In genomic region chr17:34629796-34630603, GRCm38 (mm10) we compare ENCODE assay signal across 7 mouse cellular contexts. TPM values are rescaled to one million over a fixed set of nuclear protein-coding genes. Genes with fewer than 3 reads are reported as not detected.
A peak's percentile ranks its signal among the peaks of the same experiment; 100 is the strongest.
DNase-seq lines count a peak whose midpoint lies in the region; ATAC-seq and TF ChIP-seq lines count a peak whose summit lies in the region.

No protein-coding gene starts in this region.

- H3K36me3 ChIP-seq in neural tube, embryonic 11.5 days (ENCODE audit: control insufficient read depth, insufficient read depth, low read length), result no peaks in the 10 kb centered on the region
- peaks cover 6% of the 10 kb centered on the region; the same call in 1 of the 2 replicates for H3K36me3 ChIP-seq in embryonic facial prominence, embryonic 15.5 days
- H3K36me3 ChIP-seq in limb, embryonic 14.5 days (ENCODE audit: control insufficient read depth, insufficient read depth, low read length), result peaks cover 8% of the 10 kb centered on the region

- peaks cover 38% of the 10 kb centered on the region for H3K27me3 ChIP-seq in neural tube, embryonic 11.5 days (ENCODE audit: control insufficient read depth, insufficient read depth, low read length)
- peaks cover 22% of the 10 kb centered on the region for H3K27me3 ChIP-seq in embryonic facial prominence, embryonic 15.5 days
- H3K27me3 ChIP-seq in limb, embryonic 14.5 days (ENCODE audit: control insufficient read depth, insufficient read depth, low read length), result peaks cover 36% of the 10 kb centered on the region

- DNase-seq in neural tube, embryonic 11.5 days (ENCODE audit: low spot score), result no peak
- no peak for DNase-seq in neural tube, embryonic 10.5 days (ENCODE audit: extremely low spot score, low spot score)
- no peak for DNase-seq in limb, embryonic 14.5 days (ENCODE audit: low spot score)
- peak; percentile 87 for DNase-seq in thymus, postnatal 14 days
- DNase-seq in adrenal gland, postnatal 36 days, result no peak
- no peak for DNase-seq in gastrocnemius, adult 18-20 months (ENCODE audit: low spot score)

- no peak overlapping the region for H3K9ac ChIP-seq in neural tube, embryonic 11.5 days (ENCODE audit: low read length)
- H3K9ac ChIP-seq in embryonic facial prominence, embryonic 15.5 days, result no peak overlapping the region
- no peak overlapping the region for H3K9ac ChIP-seq in limb, embryonic 14.5 days (ENCODE audit: low read depth, low read length, severe bottlenecking)

- ATAC-seq in neural tube, embryonic 11.5 days (ENCODE audit: insufficient read depth, low FRiP score, low TSS enrichment), result no peak
- ATAC-seq in embryonic facial prominence, embryonic 15.5 days (ENCODE audit: insufficient number of reproducible peaks, low FRiP score, low TSS enrichment, low read depth), result no peak
- ATAC-seq in limb, embryonic 14.5 days (ENCODE audit: low FRiP score, low read depth), result no peak

- H3K27ac ChIP-seq in neural tube, embryonic 11.5 days (ENCODE audit: low read depth, low read length), result no peak overlapping the region
- H3K27ac ChIP-seq in embryonic facial prominence, embryonic 15.5 days (replicated peaks), result no peak overlapping the region
- no peak overlapping the region for H3K27ac ChIP-seq in limb, embryonic 14.5 days (replicated peaks; ENCODE audit: low read depth, low read length)

- no peaks in the 10 kb centered on the region for H3K9me3 ChIP-seq in neural tube, embryonic 11.5 days (ENCODE audit: control insufficient read depth, low read length)
- H3K9me3 ChIP-seq in embryonic facial prominence, embryonic 15.5 days (replicated peaks), result no peaks in the 10 kb centered on the region
- no peaks in the 10 kb centered on the region for H3K9me3 ChIP-seq in limb, embryonic 14.5 days (ENCODE audit: control insufficient read depth, low read length)

- H3K4me3 ChIP-seq in neural tube, embryonic 11.5 days (ENCODE audit: low read depth, low read length), result peak overlapping the region; percentile 21; the same call in 1 of the 2 replicates
- peak overlapping the region; percentile 78 for H3K4me3 ChIP-seq in embryonic facial prominence, embryonic 15.5 days (replicated peaks)
- peak overlapping the region; percentile 81; the same call in 1 of the 2 replicates for H3K4me3 ChIP-seq in limb, embryonic 14.5 days (replicated peaks; ENCODE audit: low read length)

- TF ChIP-seq POLR2A in limb, embryonic 14.5 days (IDR thresholded peaks at IDR 0.05; ENCODE audit: borderline replicate concordance, extremely low read depth, insufficient read depth, insufficient read length), result no peak

- peaks cover 19% of the 10 kb centered on the region for H3K4me1 ChIP-seq in neural tube, embryonic 11.5 days (ENCODE audit: control insufficient read depth, insufficient read depth, low read length)
- peaks cover 63% of the 10 kb centered on the region for H3K4me1 ChIP-seq in embryonic facial prominence, embryonic 15.5 days
- peaks cover 30% of the 10 kb centered on the region for H3K4me1 ChIP-seq in limb, embryonic 14.5 days (ENCODE audit: control insufficient read depth, insufficient read depth, low read length)

- 12% methylated on average over 12 of the region's 12 CpGs for WGBS in neural tube, embryonic 11.5 days
- WGBS in embryonic facial prominence, embryonic 15.5 days, result 18% methylated on average over 12 of the region's 12 CpGs
- 17% methylated on average over 12 of the region's 12 CpGs for WGBS in limb, embryonic 14.5 days

- H3K4me2 ChIP-seq in neural tube, embryonic 11.5 days (ENCODE audit: low read depth), result peak overlapping the region; percentile 38
- H3K4me2 ChIP-seq in embryonic facial prominence, embryonic 15.5 days (replicated peaks), result peak overlapping the region; percentile 86
- H3K4me2 ChIP-seq in limb, embryonic 14.5 days (replicated peaks; ENCODE audit: low read depth, low read length, severe bottlenecking), result peak overlapping the region; percentile 78; the same call in 1 of the 2 replicates

RNA-seq across cellular contexts. Expression of gene Prrt1, which starts 0.7 kb away (rescaled TPM):
- polyA plus RNA-seq in neural tube, embryonic 11.5 days (2014; fragmentation: Nextera tagmentation; extraction: Ambion mirVana), result 0.57 and 0.87 TPM in 2 replicates
- 1.3 and 1.5 TPM in 2 replicates for polyA plus RNA-seq in embryonic facial prominence, embryonic 15.5 days (2015; fragmentation: Nextera tagmentation; extraction: Ambion mirVana)
- polyA plus RNA-seq in limb, embryonic 14.5 days (2012; rRNA removed), result 5.5 and 5.7 TPM in 2 replicates
- 0.40 and 0.94 TPM in 2 replicates for polyA plus RNA-seq in limb, embryonic 14.5 days (2014; fragmentation: Nextera tagmentation; extraction: Ambion mirVana)
- total RNA-seq in adrenal gland, postnatal 36 days (2021), result 10 to 100 TPM in 1 of 2 experiments, 1 to 10 TPM in 1; 5.0 to 14.3 TPM
- total RNA-seq in gastrocnemius, adult 18-20 months (2021), result under 1 TPM; 0.30 to 0.38 TPM

RNA-seq across cellular contexts. Expression of gene Ppt2, which starts 1.7 kb away (rescaled TPM):
- 27.6 and 30.3 TPM in 2 replicates for polyA plus RNA-seq in neural tube, embryonic 11.5 days (2014; fragmentation: Nextera tagmentation; extraction: Ambion mirVana)
- 27.5 and 28.3 TPM in 2 replicates for polyA plus RNA-seq in embryonic facial prominence, embryonic 15.5 days (2015; fragmentation: Nextera tagmentation; extraction: Ambion mirVana)
- 39.6 and 52.4 TPM in 2 replicates for polyA plus RNA-seq in limb, embryonic 14.5 days (2012; rRNA removed)
- polyA plus RNA-seq in limb, embryonic 14.5 days (2014; fragmentation: Nextera tagmentation; extraction: Ambion mirVana), result 27.0 and 29.9 TPM in 2 replicates
- 10 to 100 TPM; 57.8 to 70.0 TPM for total RNA-seq in adrenal gland, postnatal 36 days (2021)
- total RNA-seq in gastrocnemius, adult 18-20 months (2021), result 10 to 100 TPM; 36.0 to 38.3 TPM

RNA-seq across cellular contexts. Expression of gene Egfl8, which starts 14.2 kb away (rescaled TPM):
- 10.2 and 12.1 TPM in 2 replicates for polyA plus RNA-seq in neural tube, embryonic 11.5 days (2014; fragmentation: Nextera tagmentation; extraction: Ambion mirVana)
- polyA plus RNA-seq in embryonic facial prominence, embryonic 15.5 days (2015; fragmentation: Nextera tagmentation; extraction: Ambion mirVana), result 11.2 and 13.2 TPM in 2 replicates
- polyA plus RNA-seq in limb, embryonic 14.5 days (2012; rRNA removed), result 11.3 and 12.8 TPM in 2 replicates
- 8.1 and 8.7 TPM in 2 replicates for polyA plus RNA-seq in limb, embryonic 14.5 days (2014; fragmentation: Nextera tagmentation; extraction: Ambion mirVana)
- total RNA-seq in adrenal gland, postnatal 36 days (2021), result 1 to 10 TPM; 2.9 to 4.6 TPM
- 1 to 10 TPM; 1.6 to 3.3 TPM for total RNA-seq in gastrocnemius, adult 18-20 months (2021)

RNA-seq across cellular contexts. Expression of gene Fkbpl, which starts 14.6 kb away (rescaled TPM):
- 15.5 and 17.6 TPM in 2 replicates for polyA plus RNA-seq in neural tube, embryonic 11.5 days (2014; fragmentation: Nextera tagmentation; extraction: Ambion mirVana)
- polyA plus RNA-seq in embryonic facial prominence, embryonic 15.5 days (2015; fragmentation: Nextera tagmentation; extraction: Ambion mirVana), result 16.2 and 16.8 TPM in 2 replicates
- polyA plus RNA-seq in limb, embryonic 14.5 days (2012; rRNA removed), result 5.1 TPM in 2 replicates
- polyA plus RNA-seq in limb, embryonic 14.5 days (2014; fragmentation: Nextera tagmentation; extraction: Ambion mirVana), result 11.9 and 12.5 TPM in 2 replicates
- 10 to 100 TPM; 12.7 to 15.8 TPM for total RNA-seq in adrenal gland, postnatal 36 days (2021)
- 1 to 10 TPM; 5.7 to 6.0 TPM for total RNA-seq in gastrocnemius, adult 18-20 months (2021)

RNA-seq across cellular contexts. Expression of gene Atf6b, which starts 16.9 kb away (rescaled TPM):
- polyA plus RNA-seq in neural tube, embryonic 11.5 days (2014; fragmentation: Nextera tagmentation; extraction: Ambion mirVana), result 78.3 and 88.4 TPM in 2 replicates
- 88.8 and 94.7 TPM in 2 replicates for polyA plus RNA-seq in embryonic facial prominence, embryonic 15.5 days (2015; fragmentation: Nextera tagmentation; extraction: Ambion mirVana)
- polyA plus RNA-seq in limb, embryonic 14.5 days (2012; rRNA removed), result 104 and 121 TPM in 2 replicates
- polyA plus RNA-seq in limb, embryonic 14.5 days (2014; fragmentation: Nextera tagmentation; extraction: Ambion mirVana), result 68.3 and 80.9 TPM in 2 replicates
- 10 to 100 TPM; 45.7 to 58.8 TPM for total RNA-seq in adrenal gland, postnatal 36 days (2021)
- total RNA-seq in gastrocnemius, adult 18-20 months (2021), result 1 to 10 TPM; 5.9 to 7.9 TPM

Comparison
In these comparisons a context has a peak if more than half of its experiments do, and no peak if none do; other contexts are left out.
1. H3K4me3 ChIP-seq: peak in every context shown above with its lines; median percentile 81 in limb, embryonic 14.5 days; 78 in embryonic facial prominence, embryonic 15.5 days; 21 in neural tube, embryonic 11.5 days.